Mouse (Mus musculus) kidney, embryonic 16.5 days (tissue): ENCODE measurements around the gene Vmn1r157. TPM values are rescaled to one million over a fixed set of nuclear protein-coding genes. Genes with fewer than 3 reads are reported as not detected.
"Not testable (repeated sequence)": the region's sequence is repeated elsewhere in the genome, so short reads cannot be mapped to it uniquely, and the experiment has no call there.

ENCODE experiments used
- ATAC-seq: fragments of 200-750 bp; cut with Nextera tagmentation; 2 replicates; pipeline ENCODE4 v1.8.0; 2017; ENCODE audit warnings: moderate TSS enrichment; ENCODE audit not compliant: low FRiP score, low TSS enrichment
- H3K27ac ChIP-seq: fragments of 300-500 bp; sonication (generic); 2 replicates; pipeline ENCODE4 v1.5.1; 2014; ENCODE audit warnings: low read length
- H3K27me3 ChIP-seq: fragments of 300-500 bp; sonication (generic); 2 replicates; pipeline ENCODE4 v1.6.1; 2014; ENCODE audit warnings: low read length, control low read depth, mixed read lengths; ENCODE audit not compliant: insufficient read depth
- H3K36me3 ChIP-seq: fragments of 300-500 bp; sonication (generic); 2 replicates; pipeline ENCODE4 v1.6.1; 2014; ENCODE audit warnings: low read length, control low read depth, mixed read lengths; ENCODE audit not compliant: insufficient read depth
- H3K4me1 ChIP-seq: fragments of 300-500 bp; sonication (generic); 2 replicates; pipeline ENCODE4 v1.6.1; 2014; ENCODE audit warnings: low read length, control low read depth, mixed read lengths; ENCODE audit not compliant: insufficient read depth
- H3K4me2 ChIP-seq: fragments of 300-500 bp; sonication (generic); replicated peaks from 2 replicates; pipeline ENCODE4 v1.6.1; 2014; ENCODE audit warnings: low read depth, low read length
- H3K4me3 ChIP-seq: fragments of 300-500 bp; sonication (generic); 2 replicates; pipeline ENCODE4 v1.5.1; 2014; ENCODE audit warnings: mild to moderate bottlenecking, low read length
- H3K9ac ChIP-seq: fragments of 300-500 bp; sonication (generic); replicated peaks from 2 replicates; pipeline ENCODE4 v1.6.1; 2014; ENCODE audit warnings: low read length
- H3K9me3 ChIP-seq: fragments of 300-500 bp; sonication (generic); 2 replicates; pipeline ENCODE4 v1.6.1; 2016; ENCODE audit warnings: low read length, control low read depth
- WGBS: fragments of 180-500 bp; shearing (Covaris S2); extraction: QIAGEN DNeasy Blood & Tissue Kit; methylation state at CpG from one replicate; pipeline ENCODE4 v1.1.7; 2014; 5-methylcytosine and 5-hydroxymethylcytosine counted together
- polyA plus RNA-seq: library from polyadenylated mRNA; unstranded; fragments of >200 nt; fragmentation: Nextera tagmentation; extraction: Ambion mirVana; gene quantifications from 2 replicates; pipeline ENCODE4 v1.2.1, GENCODE M21; 2015

The Vmn1r157 gene
- not detected in 2 replicates for polyA plus RNA-seq

DNA sequence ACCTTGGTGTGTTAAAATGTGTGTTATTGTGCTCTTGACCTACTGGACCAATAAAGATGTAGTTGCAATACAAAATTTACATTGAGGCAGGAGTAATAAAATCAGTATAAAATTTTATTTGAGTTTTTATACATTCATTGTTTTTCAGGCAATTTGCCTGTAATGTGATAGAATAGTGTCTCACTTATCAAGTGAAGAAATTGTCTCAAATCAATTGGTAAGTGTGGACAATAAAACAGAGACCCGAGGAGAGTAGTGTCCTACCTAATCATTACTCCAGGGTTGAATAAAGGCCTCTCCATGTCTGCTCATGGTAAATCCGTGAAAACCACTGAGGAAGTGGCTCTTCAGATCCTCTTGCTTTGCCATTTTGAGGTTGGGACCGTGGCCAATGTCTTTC is at the start of gene Vmn1r157:
Gene Vmn1r157, plus strand, starts transcription at position 301 of the 400 bp plus-strand sequence.
- H3K9ac ChIP-seq, ATAC-seq, H3K4me2 ChIP-seq, H3K9me3 ChIP-seq, H3K27ac ChIP-seq, H3K4me1 ChIP-seq, H3K4me3 ChIP-seq, H3K27me3 ChIP-seq, H3K36me3 ChIP-seq: not testable (repeated sequence)
- WGBS = 35% methylated on average over 2 of the region's 3 CpGs

- not testable (repeated sequence) for H3K4me1 ChIP-seq, H3K9ac ChIP-seq, H3K4me2 ChIP-seq, H3K9me3 ChIP-seq, ATAC-seq, H3K4me3 ChIP-seq, H3K27me3 ChIP-seq, H3K27ac ChIP-seq, H3K36me3 ChIP-seq
- WGBS = no CpG with 5 or more reads among the region's 1 CpGs
Measured at GRCm38 (mm10) chr7:22719610-22720009, 41.9 kb upstream of the Vmn1r157 start, which contains the start of gene Gm4567. TSS of gene Gm4567 (minus strand) at chr7:22719710.

DNA sequence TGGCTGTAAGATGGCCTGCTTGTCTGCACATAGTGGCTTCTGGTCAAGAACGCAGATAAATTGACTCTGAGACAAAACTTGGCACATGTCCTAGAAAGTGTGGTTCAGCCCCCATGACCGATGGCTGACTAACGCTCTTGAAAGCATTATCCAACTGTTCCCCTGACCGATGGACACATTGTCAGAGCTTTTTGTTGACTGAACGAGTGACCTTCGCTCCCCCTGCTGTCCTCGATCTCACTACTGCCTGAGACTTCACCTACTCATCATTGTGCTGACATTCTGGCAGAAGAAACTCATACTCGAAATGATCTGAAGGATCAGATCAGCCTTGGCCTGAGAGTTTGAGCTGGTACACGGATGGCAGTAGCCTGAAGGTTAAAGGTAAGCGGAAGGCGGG is 14.5 kb downstream of the Vmn1r157 start:
- not testable (repeated sequence) for H3K4me2 ChIP-seq, H3K27me3 ChIP-seq, H3K36me3 ChIP-seq, H3K4me3 ChIP-seq, H3K9me3 ChIP-seq, H3K9ac ChIP-seq, ATAC-seq, H3K4me1 ChIP-seq, H3K27ac ChIP-seq
- 85% methylated on average over 6 of the region's 11 CpGs for WGBS

- not testable (repeated sequence) for H3K9ac ChIP-seq, H3K27me3 ChIP-seq, H3K36me3 ChIP-seq, H3K4me3 ChIP-seq, ATAC-seq, H3K4me1 ChIP-seq, H3K27ac ChIP-seq, H3K4me2 ChIP-seq, H3K9me3 ChIP-seq
- WGBS = 56% methylated on average over 2 of the region's 2 CpGs
Measured at GRCm38 (mm10) chr7:22790682-22791081, 29.2 kb downstream of the Vmn1r157 start, which contains the start of gene Vmn1r158. TSS of gene Vmn1r158 (minus strand) at chr7:22790782.

Other genes starting within 250 kb of the Vmn1r157 start
- not detected in 2 replicates for gene Vmn1r152, start 238.7 kb upstream of the Vmn1r157 start, polyA plus RNA-seq
- not detected in 2 replicates for gene Gm8677, start 226.8 kb upstream of the Vmn1r157 start, polyA plus RNA-seq
- not detected in 2 replicates for gene Gm4201, start 196.4 kb upstream of the Vmn1r157 start, polyA plus RNA-seq
- gene Gm4565, start 173.6 kb upstream of the Vmn1r157 start, polyA plus RNA-seq = not detected in 2 replicates
- not detected in 2 replicates for gene Vmn1r155, start 103.7 kb upstream of the Vmn1r157 start, polyA plus RNA-seq
- gene Gm8693, start 69.4 kb upstream of the Vmn1r157 start, polyA plus RNA-seq = not detected in 2 replicates
- not detected in 2 replicates for gene Gm4567, start 42.0 kb upstream of the Vmn1r157 start, polyA plus RNA-seq
- gene Vmn1r158, start 29.1 kb downstream of the Vmn1r157 start, polyA plus RNA-seq = not detected in 2 replicates
- gene Vmn1r159, start 81.9 kb downstream of the Vmn1r157 start, polyA plus RNA-seq = not detected in 2 replicates
- not detected in 2 replicates for gene Vmn1r160, start 109.5 kb downstream of the Vmn1r157 start, polyA plus RNA-seq
- not detected in 2 replicates for gene Gm4214, start 223.0 kb downstream of the Vmn1r157 start, polyA plus RNA-seq